8 mouse cellular contexts compared by ENCODE assay signal in genomic region chr16:35938211-35939151, GRCm38 (mm10). TPM values are rescaled to one million over a fixed set of nuclear protein-coding genes. Genes with fewer than 3 reads are reported as not detected.
DNase-seq lines count a peak whose midpoint lies in the region; ATAC-seq and TF ChIP-seq lines count a peak whose summit lies in the region.

TSS of gene Parp9 (plus strand) at chr16:35938470.
TSS of gene Dtx3l (minus strand) at chr16:35939151.

- TF ChIP-seq CTCF in liver, embryonic 14.5 days (IDR thresholded peaks at IDR 0.05; ENCODE audit: low read depth) = no peak

- peak within 1 kb of the TSS; percentile 79 for H3K4me3 ChIP-seq in heart, embryonic 12.5 days
- H3K4me3 ChIP-seq in kidney, embryonic 16.5 days (ENCODE audit: low read length) = peak within 1 kb of the TSS; percentile 52
- peak within 1 kb of the TSS; percentile 80 to 88 for H3K4me3 ChIP-seq in liver, embryonic 14.5 days (ENCODE audit: insufficient read depth in 1 of 2, low read depth in 2 of 2, low read length in 2 of 2)
- H3K4me3 ChIP-seq in stomach, embryonic 14.5 days (ENCODE audit: low read depth, low read length) = peak within 1 kb of the TSS; percentile 60

- DNase-seq in CD4-positive helper T cell, adult 2 months (ENCODE audit: low read depth, low spot score) = peak; percentile 89
- peak; percentile 44 for DNase-seq in brain, adult 2 months (ENCODE audit: low read depth, low spot score)
- DNase-seq in liver, embryonic 14.5 days (ENCODE audit: low read depth in 3 of 3, low spot score in 3 of 3) = peak; percentile 44 to 65 (median 47)
- peak; percentile 67 to 72 for DNase-seq in natural killer cell, adult 2 months (ENCODE audit: low spot score in 2 of 2)

- peak within 1 kb of the TSS; percentile 87 for H3K9ac ChIP-seq in heart, embryonic 12.5 days
- peak within 1 kb of the TSS; percentile 62 for H3K9ac ChIP-seq in kidney, embryonic 16.5 days (replicated peaks; ENCODE audit: low read length)
- H3K9ac ChIP-seq in liver, embryonic 14.5 days (replicated peaks) = peak within 1 kb of the TSS; percentile 87
- peak within 1 kb of the TSS; percentile 31 for H3K9ac ChIP-seq in stomach, embryonic 14.5 days (replicated peaks; ENCODE audit: low read depth, low read length)

- H3K4me2 ChIP-seq in heart, embryonic 12.5 days = peak within 1 kb of the TSS; percentile 95
- peak within 1 kb of the TSS; percentile 81 for H3K4me2 ChIP-seq in kidney, embryonic 16.5 days (replicated peaks; ENCODE audit: low read depth, low read length)
- peak within 1 kb of the TSS; percentile 85 for H3K4me2 ChIP-seq in liver, embryonic 14.5 days (ENCODE audit: low read depth)
- H3K4me2 ChIP-seq in stomach, embryonic 14.5 days (replicated peaks; ENCODE audit: low read depth, low read length) = peak within 1 kb of the TSS; percentile 56

- peak within 1 kb of the TSS; percentile 15; the same call in 1 of the 2 replicates for H3K27ac ChIP-seq in heart, embryonic 12.5 days (ENCODE audit: poor library complexity, severe bottlenecking)
- H3K27ac ChIP-seq in kidney, embryonic 16.5 days (ENCODE audit: low read length) = no peak within 1 kb of the TSS
- peak within 1 kb of the TSS; percentile 39 for H3K27ac ChIP-seq in liver, embryonic 14.5 days
- H3K27ac ChIP-seq in stomach, embryonic 14.5 days (ENCODE audit: low read length) = peak within 1 kb of the TSS; percentile 12; the same call in 1 of the 2 replicates

- H3K27me3 ChIP-seq in heart, embryonic 12.5 days (replicated peaks) = 0 out of 2 replicates have a peak, but pooled peaks cover 4% of the 10 kb centered on the region
- H3K27me3 ChIP-seq in kidney, embryonic 16.5 days (ENCODE audit: insufficient read depth, low read length) = no peaks in the 10 kb centered on the region
- no peaks in the 10 kb centered on the region for H3K27me3 ChIP-seq in liver, embryonic 14.5 days (ENCODE audit: control insufficient read depth, insufficient read depth, low read length)
- H3K27me3 ChIP-seq in stomach, embryonic 14.5 days (ENCODE audit: control insufficient read depth, insufficient read depth, low read length) = no peaks in the 10 kb centered on the region

- peaks cover 13% of the 10 kb centered on the region for H3K36me3 ChIP-seq in heart, embryonic 12.5 days
- H3K36me3 ChIP-seq in kidney, embryonic 16.5 days (ENCODE audit: insufficient read depth, low read length) = no peaks in the 10 kb centered on the region; the same call in 1 of the 2 replicates
- peaks cover 2% of the 10 kb centered on the region for H3K36me3 ChIP-seq in liver, embryonic 14.5 days (replicated peaks; ENCODE audit: control insufficient read depth, insufficient read depth, low read depth)
- no peaks in the 10 kb centered on the region for H3K36me3 ChIP-seq in stomach, embryonic 14.5 days (ENCODE audit: control insufficient read depth, insufficient read depth, low read length)

- no peaks in the 10 kb centered on the region for H3K9me3 ChIP-seq in heart, embryonic 12.5 days (replicated peaks)
- no peaks in the 10 kb centered on the region for H3K9me3 ChIP-seq in kidney, embryonic 16.5 days (ENCODE audit: low read length)
- H3K9me3 ChIP-seq in liver, embryonic 14.5 days (ENCODE audit: control insufficient read depth, low read length) = no peaks in the 10 kb centered on the region
- no peaks in the 10 kb centered on the region for H3K9me3 ChIP-seq in stomach, embryonic 14.5 days (ENCODE audit: control insufficient read depth, low read depth, low read length)

- peak; percentile 77 for ATAC-seq in erythroblast, adult 5-6 weeks (replicated peaks; ENCODE audit: low FRiP score, poor library complexity, severe bottlenecking)
- ATAC-seq in heart, embryonic 12.5 days (ENCODE audit: insufficient number of reproducible peaks, low FRiP score) = peak; percentile 67
- ATAC-seq in kidney, embryonic 16.5 days (ENCODE audit: low FRiP score, low TSS enrichment) = peak; percentile 74; the same call in 1 of the 2 replicates
- ATAC-seq in liver, embryonic 14.5 days (ENCODE audit: insufficient read depth) = peak; percentile 78
- ATAC-seq in stomach, embryonic 14.5 days (ENCODE audit: insufficient number of reproducible peaks, insufficient read depth, low FRiP score, low read depth) = peak; percentile 57; the same call in 1 of the 2 replicates

- WGBS in heart, embryonic 12.5 days = 1% methylated on average over 52 of the region's 52 CpGs
- 2% methylated on average over 52 of the region's 52 CpGs for WGBS in kidney, embryonic 16.5 days
- under 1% methylated on average over 52 of the region's 52 CpGs for WGBS in liver, embryonic 14.5 days (ENCODE audit: insufficient replicate concordance)
- 2% methylated on average over 52 of the region's 52 CpGs for WGBS in stomach, embryonic 14.5 days

- H3K4me1 ChIP-seq in heart, embryonic 12.5 days (replicated peaks) = no peaks in the 10 kb centered on the region
- 0 out of 2 replicates have a peak, but pooled peaks cover 3% of the 10 kb centered on the region for H3K4me1 ChIP-seq in kidney, embryonic 16.5 days (ENCODE audit: insufficient read depth, low read length)
- H3K4me1 ChIP-seq in liver, embryonic 14.5 days (replicated peaks; ENCODE audit: control insufficient read depth in 2 of 2, insufficient read depth in 2 of 2, low read length in 1 of 2) = peaks cover 0 to 8% of the 10 kb centered on the region in 2 experiments; a peak in 1 of 4 replicates
- H3K4me1 ChIP-seq in stomach, embryonic 14.5 days (ENCODE audit: control insufficient read depth, insufficient read depth, low read length) = peaks cover 3% of the 10 kb centered on the region; the same call in 1 of the 2 replicates

- TF ChIP-seq EP300 in liver, embryonic 14.5 days (IDR thresholded peaks at IDR 0.05; ENCODE audit: low read depth) = no peak

RNA-seq across cellular contexts. Expression of gene Parp9, which starts in this region (rescaled TPM):
- total RNA-seq in erythroblast, adult 5-6 weeks (2015; ENCODE audit: low replicate concordance) = 21.3 and 23.0 TPM in 2 replicates
- 30.7 and 41.3 TPM in 2 replicates for total RNA-seq in erythroblast, adult 5-6 weeks (2017; ENCODE audit: low replicate concordance)
- polyA plus RNA-seq in heart, embryonic 12.5 days (2016; fragmentation: Nextera tagmentation; extraction: Ambion mirVana) = 5.5 and 6.5 TPM in 2 replicates
- 4.8 and 5.0 TPM in 2 replicates for polyA plus RNA-seq in kidney, embryonic 16.5 days (2015; fragmentation: Nextera tagmentation; extraction: Ambion mirVana)
- 2.8 and 4.3 TPM in 2 replicates for polyA plus RNA-seq in liver, embryonic 14.5 days (2012; rRNA removed)
- polyA plus RNA-seq in liver, embryonic 14.5 days (2014; fragmentation: Nextera tagmentation; extraction: Ambion mirVana) = 6.9 and 7.6 TPM in 2 replicates
- 6.5 and 8.1 TPM in 2 replicates for polyA plus RNA-seq in stomach, embryonic 14.5 days (2014; fragmentation: Nextera tagmentation; extraction: Ambion mirVana)

RNA-seq across cellular contexts. Expression of gene Dtx3l, which starts in this region (rescaled TPM):
- 13.3 and 15.0 TPM in 2 replicates for total RNA-seq in erythroblast, adult 5-6 weeks (2015; ENCODE audit: low replicate concordance)
- total RNA-seq in erythroblast, adult 5-6 weeks (2017; ENCODE audit: low replicate concordance) = 25.2 and 25.4 TPM in 2 replicates
- polyA plus RNA-seq in heart, embryonic 12.5 days (2016; fragmentation: Nextera tagmentation; extraction: Ambion mirVana) = 4.9 and 5.0 TPM in 2 replicates
- 3.9 and 4.5 TPM in 2 replicates for polyA plus RNA-seq in kidney, embryonic 16.5 days (2015; fragmentation: Nextera tagmentation; extraction: Ambion mirVana)
- 1.5 and 1.9 TPM in 2 replicates for polyA plus RNA-seq in liver, embryonic 14.5 days (2012; rRNA removed)
- polyA plus RNA-seq in liver, embryonic 14.5 days (2014; fragmentation: Nextera tagmentation; extraction: Ambion mirVana) = 3.2 and 3.5 TPM in 2 replicates
- polyA plus RNA-seq in stomach, embryonic 14.5 days (2014; fragmentation: Nextera tagmentation; extraction: Ambion mirVana) = 7.7 and 8.0 TPM in 2 replicates

Comparison
In these comparisons a context has a peak if more than half of its experiments do, and no peak if none do; other contexts are left out.
1. H3K9ac ChIP-seq: peak in every context shown above with its lines; median percentile 87 in heart, embryonic 12.5 days; 87 in liver, embryonic 14.5 days; 62 in kidney, embryonic 16.5 days; 31 in stomach, embryonic 14.5 days.